Mouse (Mus musculus): ENCODE data around the gene Tbc1d24. TPM values are rescaled to one million over a fixed set of nuclear protein-coding genes. Genes with fewer than 3 reads are reported as not detected.

Tbc1d24 gene
- polyA plus RNA-seq, 1 experiment from 2014 or later: 7.4 TPM

DNA sequence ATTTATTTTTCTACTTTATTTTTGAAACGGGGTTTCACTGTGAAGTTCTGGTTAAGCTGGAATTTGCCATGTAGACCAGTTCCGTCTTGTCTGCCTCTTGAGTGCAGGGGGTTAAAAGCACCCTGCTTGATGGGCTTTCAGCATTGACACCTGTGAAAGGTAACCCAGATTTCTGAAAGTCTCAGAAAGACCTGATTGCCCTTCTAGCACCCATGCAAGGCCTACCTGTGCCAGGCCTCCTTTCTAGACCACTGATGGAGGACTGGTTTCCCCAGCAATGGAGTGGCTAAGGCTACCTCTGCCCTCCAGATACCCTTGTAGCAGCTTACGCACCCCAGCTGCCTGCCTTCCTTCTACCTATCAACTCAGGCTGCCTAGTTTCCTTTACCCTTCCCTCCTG lies 35.2 kb downstream of the Tbc1d24 start:
- Histone ChIP-seq H3K4me1 (peaks cover 26% of the 10 kb centered on the region), H3K9ac (peak overlapping the region; percentile 90), H3K4me2 (peak overlapping the region; percentile 85), H3K36me3 (peaks cover 20% of the 10 kb centered on the region), H3K9me3 (no peaks in the 10 kb centered on the region), H3K4me3 (peak overlapping the region; percentile 83), H3K27ac (peak overlapping the region; percentile 99), H3K27me3 (no peaks in the 10 kb centered on the region)
- ATAC-seq (ENCODE audit: insufficient number of reproducible peaks, low FRiP score, low TSS enrichment, low read depth): no peak
- WGBS: 60% methylated on average over 3 of the region's 3 CpGs

DNA sequence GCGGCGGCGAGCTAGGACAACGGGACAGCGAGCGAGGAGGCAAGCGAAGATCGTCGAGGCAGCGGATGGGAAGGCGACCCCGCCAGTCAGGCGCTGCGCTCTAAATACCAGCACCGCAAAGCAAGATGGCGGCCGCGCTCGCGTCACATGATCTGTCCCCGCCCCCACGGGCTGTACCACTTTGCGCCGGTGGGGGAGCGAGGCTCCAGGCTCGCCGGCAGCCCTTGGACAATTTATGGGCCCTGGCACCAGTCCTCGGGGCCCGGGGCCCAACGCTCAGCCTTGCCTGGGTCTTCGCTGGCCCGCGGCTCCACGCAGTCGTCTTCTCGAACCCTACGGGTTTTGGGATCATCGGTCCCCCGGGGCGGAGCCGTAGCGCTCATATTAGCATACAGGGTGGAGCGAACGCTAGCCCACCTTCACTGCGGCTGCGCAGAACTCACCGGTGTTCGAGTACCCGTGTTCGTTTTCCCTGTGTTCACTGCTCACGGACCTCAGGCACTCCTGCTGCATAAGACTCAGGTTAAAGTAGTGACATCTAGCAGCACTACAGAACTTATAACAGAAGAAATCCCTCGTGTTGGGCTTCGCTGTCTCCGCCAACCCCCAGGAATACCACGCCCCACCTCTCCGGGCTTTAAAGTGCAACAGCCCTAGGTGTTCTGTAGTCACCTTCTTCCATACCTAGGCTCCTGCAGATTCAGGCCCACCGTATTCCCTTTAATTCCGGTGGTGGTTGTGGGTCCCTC lies 35.9 kb downstream of the Tbc1d24 start, which contains the start of gene Atp6v0c:
Atp6v0c (minus strand) TSS at position 386 of the 749 bp plus-strand sequence.
- WGBS: under 1% methylated on average over 58 of the region's 58 CpGs

DNA sequence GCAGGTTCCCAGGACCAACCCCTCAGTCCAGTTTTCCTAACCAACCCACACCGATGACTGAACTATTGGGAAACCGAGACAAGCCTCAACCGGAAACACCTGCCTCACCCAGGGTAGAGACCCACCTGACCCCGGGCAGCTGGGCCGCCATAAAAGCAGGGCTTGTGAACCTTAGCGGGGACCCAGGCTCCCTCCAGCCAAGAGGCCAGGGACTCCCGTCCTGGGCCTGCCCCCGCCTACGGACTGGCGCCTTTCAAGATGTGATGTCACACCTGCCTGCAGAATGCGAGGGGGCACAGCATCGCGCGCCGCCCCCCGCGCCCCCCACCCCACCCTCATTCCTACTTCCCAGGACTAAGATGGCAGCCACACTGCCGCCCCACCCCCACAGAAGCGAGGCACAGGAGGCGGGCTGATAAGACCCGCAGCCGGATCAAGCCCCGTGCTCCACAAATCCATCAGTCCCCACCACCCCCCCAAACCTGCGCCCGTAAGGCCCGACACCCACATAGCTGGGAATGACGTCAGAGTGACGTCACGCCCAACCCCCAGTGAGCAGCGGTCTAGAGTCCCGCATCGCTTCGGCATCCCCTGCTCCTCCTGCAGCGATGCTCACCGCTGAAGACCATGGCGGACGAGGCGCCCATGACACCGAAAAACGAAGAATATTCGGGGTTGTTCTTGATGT lies 36.6 kb downstream of the Tbc1d24 start:
- 1% methylated on average over 40 of the region's 41 CpGs for WGBS
- Histone ChIP-seq H3K4me2 (peak overlapping the region; percentile 85), H3K4me3 (peak overlapping the region; percentile 83), H3K9me3 (no peaks in the 10 kb centered on the region), H3K4me1 (peaks cover 31% of the 10 kb centered on the region), H3K27ac (peak overlapping the region; percentile 99), H3K36me3 (peaks cover 26% of the 10 kb centered on the region), H3K9ac (peak overlapping the region; percentile 90), H3K27me3 (no peaks in the 10 kb centered on the region)
- peak; percentile 52 for ATAC-seq (ENCODE audit: insufficient number of reproducible peaks, low FRiP score, low TSS enrichment, low read depth)

More for the DNA sequence above, 35.9 kb downstream of the Tbc1d24 start, which contains the start of gene Atp6v0c:
- peak within 1 kb of the TSS; percentile 90 for H3K9ac ChIP-seq
- H3K4me1 ChIP-seq: peaks cover 31% of the 10 kb centered on the region
- no peaks in the 10 kb centered on the region for H3K9me3 ChIP-seq
- peak; percentile 89 for ATAC-seq (ENCODE audit: insufficient number of reproducible peaks, low FRiP score, low TSS enrichment, low read depth)
- H3K27ac ChIP-seq: peak within 1 kb of the TSS; percentile 99
- peak within 1 kb of the TSS; percentile 85 for H3K4me2 ChIP-seq
- peaks cover 26% of the 10 kb centered on the region for H3K36me3 ChIP-seq
- H3K27me3 ChIP-seq: no peaks in the 10 kb centered on the region
- peak within 1 kb of the TSS; percentile 83 for H3K4me3 ChIP-seq

DNA sequence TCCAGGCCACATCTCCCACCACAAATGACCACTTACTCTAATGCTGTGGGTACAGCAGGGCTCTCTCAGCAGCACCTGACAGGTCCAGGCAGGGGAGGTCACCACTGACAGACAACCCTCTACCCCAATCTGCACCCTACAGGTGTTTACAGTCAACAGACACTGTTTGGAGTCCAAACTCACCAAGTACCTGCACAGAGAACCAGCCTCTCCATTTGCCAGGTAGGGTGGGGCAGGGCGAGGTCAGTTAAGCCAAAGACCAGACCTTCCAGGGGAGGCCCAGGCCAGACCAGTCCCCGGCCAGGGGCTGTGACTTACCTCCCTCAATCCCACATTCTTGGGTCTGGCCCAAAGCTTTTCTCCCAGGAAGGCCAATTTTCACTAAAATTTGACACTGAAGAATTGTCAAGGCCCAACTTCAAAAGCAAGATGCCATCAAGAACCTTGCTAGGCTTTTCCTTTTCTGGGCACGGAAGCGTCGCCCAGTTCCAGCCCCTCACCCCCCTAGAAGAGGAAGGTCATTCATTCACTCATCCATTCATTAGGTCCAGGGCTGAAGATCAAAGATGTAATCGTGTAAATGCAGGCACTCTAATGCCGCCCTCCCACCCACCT lies 37.4 kb downstream of the Tbc1d24 start:
- Histone ChIP-seq H3K9me3 (no peaks in the 10 kb centered on the region), H3K4me1 (peaks cover 33% of the 10 kb centered on the region), H3K4me2 (peak overlapping the region; percentile 85), H3K9ac (peak overlapping the region; percentile 90), H3K36me3 (peaks cover 26% of the 10 kb centered on the region), H3K27ac (peak overlapping the region; percentile 99), H3K4me3 (peak overlapping the region; percentile 83), H3K27me3 (no peaks in the 10 kb centered on the region)
- WGBS: 46% methylated on average over 7 of the region's 7 CpGs
- ATAC-seq (ENCODE audit: insufficient number of reproducible peaks, low FRiP score, low TSS enrichment, low read depth): no peak

DNA sequence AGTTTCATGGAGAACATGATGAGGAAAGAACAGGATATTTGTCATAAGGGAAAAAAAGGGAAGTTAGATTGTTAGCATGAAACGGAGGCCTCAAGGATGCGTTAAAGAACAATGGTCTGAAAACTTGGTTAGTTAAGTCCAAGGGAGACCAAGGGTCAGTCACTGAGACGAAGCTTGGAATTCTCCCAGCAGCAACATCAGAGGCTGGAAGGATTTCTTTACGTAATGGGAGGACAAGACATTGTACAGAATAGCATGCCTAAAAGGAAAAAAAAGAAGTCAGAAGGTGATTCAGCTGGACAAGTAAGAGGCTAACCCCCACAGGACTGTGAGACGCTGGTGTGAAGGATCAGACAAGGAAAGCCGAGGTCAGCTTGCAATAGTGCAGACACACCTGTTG lies 38.2 kb downstream of the Tbc1d24 start:
- 82% methylated on average over 6 of the region's 6 CpGs for WGBS
- Histone ChIP-seq H3K36me3 (peaks cover 26% of the 10 kb centered on the region), H3K9me3 (no peaks in the 10 kb centered on the region), H3K4me1 (peaks cover 42% of the 10 kb centered on the region), H3K27ac (no peak overlapping the region), H3K9ac (no peak overlapping the region), H3K27me3 (no peaks in the 10 kb centered on the region), H3K4me2 (no peak overlapping the region), H3K4me3 (no peak overlapping the region)
- no peak for ATAC-seq (ENCODE audit: insufficient number of reproducible peaks, low FRiP score, low TSS enrichment, low read depth)

DNA sequence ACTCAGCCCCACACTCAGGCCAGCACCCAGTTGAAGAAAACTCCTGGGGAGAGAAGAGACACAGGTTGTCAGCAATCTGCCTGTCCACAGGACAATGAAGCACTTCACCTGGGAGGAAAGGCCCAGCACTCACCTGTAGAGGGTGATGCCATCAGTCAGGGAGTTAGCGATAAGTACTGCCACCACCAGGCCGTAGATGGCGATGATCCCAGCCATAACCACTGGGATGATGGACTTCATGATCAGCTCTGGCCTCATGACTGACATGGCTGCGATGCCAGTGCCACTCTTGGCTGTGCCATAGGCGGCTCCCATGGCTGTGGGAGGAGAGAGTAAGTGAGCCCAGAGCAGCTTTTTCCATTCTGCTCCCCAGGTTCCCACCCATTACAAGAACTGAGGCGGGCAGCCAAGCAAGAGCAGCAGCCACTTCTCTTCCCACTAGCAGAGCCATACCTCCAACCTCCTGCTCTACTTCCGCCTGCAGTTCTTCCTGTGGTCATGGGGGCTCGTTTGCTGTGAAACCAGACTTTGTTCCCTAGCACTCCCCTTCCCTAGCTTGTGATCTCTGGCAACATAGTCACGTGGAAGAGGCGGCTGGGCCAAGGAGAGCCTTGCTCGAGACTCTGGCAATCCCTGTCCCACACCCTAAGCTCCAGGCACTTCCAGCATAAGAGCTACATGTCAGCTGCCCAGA lies 40.6 kb downstream of the Tbc1d24 start:
- no peak for ATAC-seq (ENCODE audit: insufficient number of reproducible peaks, low FRiP score, low TSS enrichment, low read depth)
- Histone ChIP-seq H3K4me1 (peaks cover 36% of the 10 kb centered on the region), H3K4me2 (no peak overlapping the region), H3K36me3 (peaks cover 30% of the 10 kb centered on the region), H3K9ac (no peak overlapping the region), H3K27ac (0 out of 2 replicates have a peak overlapping the region, but pooled peaks have one; percentile 17), H3K27me3 (no peaks in the 10 kb centered on the region), H3K9me3 (no peaks in the 10 kb centered on the region), H3K4me3 (no peak overlapping the region)
- WGBS: 83% methylated on average over 11 of the region's 11 CpGs

DNA sequence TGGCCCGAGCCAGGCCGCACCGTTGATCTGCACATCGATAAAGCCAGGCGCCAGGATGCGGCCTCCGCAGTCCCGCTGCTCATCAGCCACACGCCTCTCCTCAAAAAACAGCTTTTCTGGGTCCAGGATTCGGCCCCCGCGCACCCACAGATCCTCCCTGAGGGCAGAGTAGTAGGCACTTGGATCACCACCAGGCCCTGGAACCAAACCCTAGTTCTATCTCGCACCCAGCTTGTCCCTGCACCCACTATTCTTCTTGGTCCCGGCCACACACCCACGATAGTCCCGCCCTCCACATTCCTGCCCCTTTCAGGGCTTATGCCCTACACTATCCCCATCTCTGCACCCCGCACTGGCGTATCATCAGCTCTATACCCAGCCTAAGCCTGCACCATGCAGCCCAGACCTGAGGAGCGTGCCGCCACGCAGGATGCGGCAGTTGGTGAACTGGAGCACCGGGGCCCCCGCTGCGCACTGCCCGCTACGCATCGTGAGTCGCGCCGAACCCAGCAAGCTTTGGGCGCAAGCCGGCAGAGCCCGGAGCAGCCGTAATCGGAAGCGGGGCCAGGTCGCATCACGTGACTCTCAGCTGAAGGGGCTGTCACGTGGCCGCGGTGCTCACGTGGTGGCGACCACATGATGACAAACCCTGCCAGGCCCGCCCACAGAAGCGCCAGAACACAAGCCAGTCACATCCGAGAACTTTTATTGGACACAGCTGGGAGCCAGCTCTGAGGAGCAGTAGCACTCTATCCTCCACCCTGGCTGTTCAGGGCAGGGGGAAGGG lies 42.0 kb downstream of the Tbc1d24 start, which contains the start of gene Amdhd2:
Amdhd2 (minus strand) TSS at position 591 of the 787 bp plus-strand sequence.
- peak within 1 kb of the TSS; percentile 95 for H3K4me2 ChIP-seq
- no peaks in the 10 kb centered on the region for H3K27me3 ChIP-seq
- peak within 1 kb of the TSS; percentile 75 for H3K4me3 ChIP-seq
- H3K4me1 ChIP-seq: peaks cover 33% of the 10 kb centered on the region
- WGBS: under 1% methylated on average over 47 of the region's 47 CpGs
- H3K9me3 ChIP-seq: no peaks in the 10 kb centered on the region
- H3K9ac ChIP-seq: peak within 1 kb of the TSS; percentile 81
- peak; percentile 89 for ATAC-seq (ENCODE audit: insufficient number of reproducible peaks, low FRiP score, low TSS enrichment, low read depth)
- peak within 1 kb of the TSS; percentile 86 for H3K27ac ChIP-seq
- H3K36me3 ChIP-seq: peaks cover 30% of the 10 kb centered on the region

DNA sequence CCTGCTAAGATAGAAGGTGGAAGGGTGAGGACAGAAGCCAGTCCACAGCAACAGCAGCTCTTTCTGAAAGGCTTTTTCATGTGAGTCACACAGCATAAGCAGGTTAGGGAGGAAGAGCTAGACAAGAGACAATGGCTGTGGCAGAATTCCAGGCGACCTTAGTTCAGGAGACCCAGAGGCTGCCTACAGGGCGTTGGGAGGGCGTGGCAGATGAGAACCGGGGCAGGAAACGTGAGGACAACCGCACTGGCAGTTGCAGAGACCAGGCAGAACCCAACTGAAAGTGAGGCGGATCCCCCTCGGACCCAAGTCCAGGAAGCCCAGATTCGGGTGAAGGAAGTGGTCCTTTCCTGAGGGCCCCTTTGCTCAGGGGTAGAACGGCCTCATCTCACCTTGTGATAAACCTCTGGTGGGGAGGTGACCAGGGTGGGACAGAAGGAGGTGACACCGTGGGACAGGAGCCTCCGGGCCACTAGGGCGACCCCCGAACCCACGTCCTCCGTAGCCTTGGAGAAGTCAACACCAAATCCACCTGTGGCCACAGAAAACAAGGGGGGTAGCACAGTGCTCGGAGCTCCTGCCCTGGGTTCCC lies 42.7 kb downstream of the Tbc1d24 start:
- H3K36me3 ChIP-seq: peaks cover 33% of the 10 kb centered on the region
- H3K4me1 ChIP-seq: peaks cover 26% of the 10 kb centered on the region
- H3K9me3 ChIP-seq: no peaks in the 10 kb centered on the region
- peak overlapping the region; percentile 81 for H3K9ac ChIP-seq
- 26% methylated on average over 17 of the region's 17 CpGs for WGBS
- H3K4me2 ChIP-seq: peak overlapping the region; percentile 95
- no peaks in the 10 kb centered on the region for H3K27me3 ChIP-seq
- ATAC-seq (ENCODE audit: insufficient number of reproducible peaks, low FRiP score, low TSS enrichment, low read depth): no peak
- H3K4me3 ChIP-seq: peak overlapping the region; percentile 75
- H3K27ac ChIP-seq: peak overlapping the region; percentile 86

DNA sequence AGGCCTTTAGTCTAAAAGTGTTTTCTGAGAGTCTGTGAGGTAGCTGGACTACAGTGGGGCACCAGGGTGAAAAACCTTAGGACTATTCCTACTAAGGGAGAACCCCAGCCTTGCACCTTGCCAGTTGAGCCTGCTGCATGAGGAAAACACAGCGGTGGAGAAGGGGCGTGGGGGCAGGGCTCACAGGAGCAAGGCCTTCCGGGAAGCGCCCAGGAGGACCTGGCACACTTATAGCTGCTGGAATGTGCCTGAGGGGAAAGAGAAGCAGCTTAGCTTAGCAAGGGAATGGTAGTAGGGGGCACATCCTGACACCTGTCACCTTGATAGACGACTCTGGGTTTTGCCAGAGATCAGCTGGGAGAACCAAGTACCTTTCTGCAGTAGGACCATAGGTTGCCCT lies 43.9 kb downstream of the Tbc1d24 start:
- H3K27me3 ChIP-seq: no peaks in the 10 kb centered on the region
- H3K9ac ChIP-seq: no peak overlapping the region
- no peak overlapping the region for H3K4me3 ChIP-seq
- H3K27ac ChIP-seq: no peak overlapping the region
- 70% methylated on average over 5 of the region's 5 CpGs for WGBS
- peaks cover 24% of the 10 kb centered on the region for H3K4me1 ChIP-seq
- no peaks in the 10 kb centered on the region for H3K9me3 ChIP-seq
- H3K36me3 ChIP-seq: peaks cover 34% of the 10 kb centered on the region
- H3K4me2 ChIP-seq: no peak overlapping the region
- ATAC-seq (ENCODE audit: insufficient number of reproducible peaks, low FRiP score, low TSS enrichment, low read depth): no peak

DNA sequence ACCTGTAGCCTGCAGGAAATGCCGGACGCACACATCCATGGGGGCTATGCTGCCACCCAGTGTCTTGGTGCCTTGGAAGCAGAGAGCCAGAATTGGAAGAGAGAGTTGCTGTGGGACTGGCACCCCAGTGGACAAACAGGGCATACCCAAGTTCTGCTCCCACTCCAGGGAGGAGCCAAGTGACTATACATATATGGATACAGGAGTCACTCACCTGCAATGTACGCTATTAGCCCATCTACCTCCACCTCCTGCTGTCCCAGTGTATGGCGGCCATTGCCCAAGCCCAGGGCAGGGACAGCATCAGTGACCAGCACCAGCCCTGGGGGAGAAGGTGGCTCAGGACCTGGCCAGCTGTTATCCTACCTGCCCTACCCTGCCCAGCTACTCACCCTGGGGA lies 47.8 kb downstream of the Tbc1d24 start:
- Histone ChIP-seq H3K9ac (no peak overlapping the region), H3K4me3 (no peak overlapping the region), H3K4me2 (no peak overlapping the region), H3K36me3 (peaks cover 25% of the 10 kb centered on the region), H3K9me3 (no peaks in the 10 kb centered on the region), H3K4me1 (peaks cover 5% of the 10 kb centered on the region), H3K27me3 (no peaks in the 10 kb centered on the region), H3K27ac (no peak overlapping the region)
- ATAC-seq (ENCODE audit: insufficient number of reproducible peaks, low FRiP score, low TSS enrichment, low read depth): no peak
- WGBS: 94% methylated on average over 4 of the region's 4 CpGs
